Mouse (Mus musculus) hematopoietic stem cell, adult 5-6 weeks (primary cell): ENCODE results near the gene Wwp2. TPM values are rescaled to one million over a fixed set of nuclear protein-coding genes. Genes with fewer than 3 reads are reported as not detected.

ENCODE experiments used
- ATAC-seq, 2 experiments: fragments of 125-278 bp in 1 of 2; replicated peaks in 1 of 2; 2 replicates each; pipeline ENCODE4 v1.8.0; 2016 to 2017; ENCODE audit warnings: inconsistent platforms in 2 of 2, mild to moderate bottlenecking in 2 of 2, moderate number of reproducible peaks in 2 of 2, low read depth in 1 of 2, moderate TSS enrichment in 1 of 2; ENCODE audit not compliant: low FRiP score in 2 of 2, poor library complexity in 2 of 2, severe bottlenecking in 2 of 2, insufficient read depth in 1 of 2, low TSS enrichment in 1 of 2
- total RNA-seq: library from RNA; stranded (forward); fragments of 172-1452, 232-1000 nt; gene quantifications from 2 replicates; pipeline ENCODE4 v1.2.3, GENCODE M21; 2017

Gene Wwp2
- total RNA-seq, 1 experiment from 2014 or later = 62.0 TPM

DNA sequence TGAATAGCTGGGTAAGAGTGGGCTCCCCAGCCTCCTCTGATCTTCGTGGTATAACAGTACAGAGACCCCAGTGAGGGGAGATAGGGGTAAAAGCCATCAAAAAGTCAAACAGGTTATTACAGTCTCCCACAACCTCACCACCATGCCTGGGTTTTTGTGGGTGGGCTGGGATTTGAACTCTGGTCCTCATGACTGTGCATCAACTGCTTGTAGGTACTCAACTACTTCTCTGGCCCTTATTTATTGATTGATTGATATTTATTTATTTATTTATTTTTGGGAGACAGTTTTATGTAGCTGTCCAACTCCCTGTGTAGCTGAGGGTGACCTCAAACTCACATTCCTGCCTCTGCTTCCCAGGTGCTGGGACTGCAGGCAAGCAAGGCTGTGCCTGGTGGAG lies 161.6 kb downstream of the Wwp2 start:
- no peak for ATAC-seq

DNA sequence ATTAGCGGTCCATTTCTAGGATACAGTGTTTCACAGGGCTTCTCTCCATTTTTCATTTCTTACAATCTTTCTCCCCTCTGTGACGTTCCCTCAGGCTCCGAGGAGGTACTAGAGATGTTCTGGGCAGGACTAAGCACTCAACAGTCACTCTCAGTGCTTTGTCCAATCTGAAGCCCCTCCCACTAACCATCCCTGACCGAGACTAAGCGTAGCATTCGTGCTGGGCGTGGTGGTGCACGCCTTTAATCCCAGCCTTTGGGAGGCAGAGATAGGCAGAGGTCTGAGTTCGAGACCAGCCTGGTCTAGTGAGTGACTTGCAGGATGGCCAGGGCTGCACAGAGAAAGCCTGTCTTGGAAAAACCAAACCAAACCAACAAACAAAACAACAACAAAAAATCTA lies 163.5 kb downstream of the Wwp2 start:
- ATAC-seq = no peak

DNA sequence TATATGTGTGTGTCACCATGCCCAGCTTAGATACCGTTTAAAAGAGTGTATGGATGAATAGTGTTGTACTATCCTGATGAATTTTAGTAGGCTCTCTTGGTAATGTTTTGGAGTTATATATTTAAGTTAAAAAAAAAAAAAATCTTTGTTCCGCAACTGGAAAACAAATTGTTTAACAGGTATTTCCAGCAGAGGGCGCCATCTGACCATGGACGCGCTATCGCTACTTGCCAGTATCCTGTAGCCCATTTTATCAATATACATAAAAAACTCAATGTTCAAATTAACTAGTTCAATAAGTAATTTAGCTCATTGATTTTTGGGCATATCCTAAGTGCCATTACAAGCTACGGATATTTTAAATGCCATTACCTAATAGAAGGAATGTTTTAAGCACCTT lies 166.9 kb downstream of the Wwp2 start:
- ATAC-seq = no peak; a peak in 1 of 4 replicates

Other genes starting within 250 kb of the Wwp2 start
- 40.1 and 67.9 TPM in 2 replicates for gene Nfat5, start 142.9 kb upstream of the Wwp2 start, total RNA-seq
- 2.8 and 4.8 TPM in 2 replicates for gene Nqo1, start 33.2 kb upstream of the Wwp2 start, total RNA-seq
- 38.5 and 39.0 TPM in 2 replicates for gene Nob1, start 11.3 kb upstream of the Wwp2 start, total RNA-seq
- gene Psmd7, start 152.1 kb downstream of the Wwp2 start, total RNA-seq = 86.9 and 130 TPM in 2 replicates